Mouse (Mus musculus) c-Kit-positive CD71-positive TER-119-positive erythroid progenitor cells, embryonic 14.5 days (primary cell): ENCODE data around the gene Dgcr2.
A peak's percentile ranks its signal among the peaks of the same experiment; 100 is the strongest.

Experiments used
- DNase-seq: peaks from one replicate; pipeline ENCODE4 v3.0.0-alpha.2; 2013; ENCODE audit warnings: low spot score

The Dgcr2 gene

GRCm38 (mm10) chr16:17809125-17809524, 89.2 kb downstream of the Dgcr2 start:
- no peak for DNase-seq

GRCm38 (mm10) chr16:17807192-17808009, 91.0 kb downstream of the Dgcr2 start:
- peak; percentile 69 for DNase-seq

GRCm38 (mm10) chr16:17806581-17807191, 91.7 kb downstream of the Dgcr2 start:
- no peak for DNase-seq

- DNase-seq: no peak
Observed at GRCm38 (mm10) chr16:17804982-17805381, 93.4 kb downstream of the Dgcr2 start.

GRCm38 (mm10) chr16:17804449-17804912, 93.9 kb downstream of the Dgcr2 start:
- peak; percentile 37 for DNase-seq

GRCm38 (mm10) chr16:17803675-17804448, 94.5 kb downstream of the Dgcr2 start:
- no peak for DNase-seq

- no peak for DNase-seq
Observed at GRCm38 (mm10) chr16:17802839-17803674, 95.3 kb downstream of the Dgcr2 start.

- no peak for DNase-seq
Observed at GRCm38 (mm10) chr16:17802456-17802838, 95.9 kb downstream of the Dgcr2 start.

GRCm38 (mm10) chr16:17801777-17802455, 96.4 kb downstream of the Dgcr2 start:
- no peak for DNase-seq

GRCm38 (mm10) chr16:17799584-17799983, 98.8 kb downstream of the Dgcr2 start:
- DNase-seq: no peak

GRCm38 (mm10) chr16:17798321-17799180, 99.8 kb downstream of the Dgcr2 start:
- no peak for DNase-seq

GRCm38 (mm10) chr16:17797812-17798311, 100.5 kb downstream of the Dgcr2 start:
- DNase-seq: no peak

- no peak for DNase-seq
Observed at GRCm38 (mm10) chr16:17796971-17797811, 101.2 kb downstream of the Dgcr2 start, which contains the start of gene Scarf2. Gene Scarf2, plus strand, starts transcription at chr16:17797282.

GRCm38 (mm10) chr16:17796519-17796918, 101.8 kb downstream of the Dgcr2 start:
- no peak for DNase-seq

GRCm38 (mm10) chr16:17795643-17796042, 102.7 kb downstream of the Dgcr2 start:
- DNase-seq: no peak

- no peak for DNase-seq
Observed at GRCm38 (mm10) chr16:17794047-17794446, 104.3 kb downstream of the Dgcr2 start.

GRCm38 (mm10) chr16:17792728-17793127, 105.6 kb downstream of the Dgcr2 start:
- no peak for DNase-seq
